Mouse (Mus musculus): ENCODE results near the gene Lif. TPM values are rescaled to one million over a fixed set of nuclear protein-coding genes. Genes with fewer than 3 reads are reported as not detected.
A peak's percentile ranks its signal among the peaks of the same experiment; 100 is the strongest.

The Lif gene
- polyA plus RNA-seq, 1 experiment from 2014 or later = 0.57 TPM

- Histone ChIP-seq H3K4me1 (ENCODE audit: insufficient read depth, low read depth, low read length) (peaks cover 17% of the 10 kb centered on the region; the same call in 1 of the 2 replicates), H3K27ac (ENCODE audit: low read length) (no peak overlapping the region), H3K4me3 (ENCODE audit: low read depth, low read length) (no peak overlapping the region), H3K4me2 (replicated peaks; ENCODE audit: low read depth, low read length) (no peak overlapping the region), H3K9ac (replicated peaks; ENCODE audit: low read depth) (no peak overlapping the region), H3K36me3 (ENCODE audit: insufficient read depth, low read length) (no peaks in the 10 kb centered on the region), H3K9me3 (ENCODE audit: low read length) (no peaks in the 10 kb centered on the region), H3K27me3 (replicated peaks; ENCODE audit: insufficient read depth, low read length) (no peaks in the 10 kb centered on the region)
- 46% methylated on average over 3 of the region's 3 CpGs for WGBS
- DNase-seq (ENCODE audit: low spot score) (peak; percentile 74), ATAC-seq (peak; percentile 68)
- TF ChIP-seq EP300 (IDR thresholded peaks at IDR 0.05) (no peak), CTCF (IDR thresholded peaks at IDR 0.05) (no peak)
These were observed 40.4 kb downstream of the Lif start for GRCm38 (mm10) chr11:4297753-4298152.

- no peak for TF ChIP-seq EP300 (IDR thresholded peaks at IDR 0.05)
- TF ChIP-seq CTCF (IDR thresholded peaks at IDR 0.05) = no peak
- WGBS = 25% methylated on average over 7 of the region's 7 CpGs
- no peak overlapping the region for H3K27ac ChIP-seq (ENCODE audit: low read length)
- no peaks in the 10 kb centered on the region for H3K36me3 ChIP-seq (ENCODE audit: insufficient read depth, low read length)
- no peak overlapping the region for H3K9ac ChIP-seq (replicated peaks; ENCODE audit: low read depth)
- no peaks in the 10 kb centered on the region for H3K27me3 ChIP-seq (replicated peaks; ENCODE audit: insufficient read depth, low read length)
- no peak overlapping the region for H3K4me2 ChIP-seq (replicated peaks; ENCODE audit: low read depth, low read length)
- no peak for DNase-seq (ENCODE audit: low spot score)
- ATAC-seq = no peak
- no peaks in the 10 kb centered on the region for H3K9me3 ChIP-seq (ENCODE audit: low read length)
- H3K4me1 ChIP-seq (ENCODE audit: insufficient read depth, low read depth, low read length) = peaks cover 17% of the 10 kb centered on the region; the same call in 1 of the 2 replicates
- no peak overlapping the region for H3K4me3 ChIP-seq (ENCODE audit: low read depth, low read length)
These were observed 41.3 kb downstream of the Lif start for GRCm38 (mm10) chr11:4298615-4299014.

GRCm38 (mm10) chr11:4299191-4299590 is 41.8 kb downstream of the Lif start:
- H3K4me1 ChIP-seq (ENCODE audit: insufficient read depth, low read depth, low read length) = peaks cover 17% of the 10 kb centered on the region; the same call in 1 of the 2 replicates
- DNase-seq (ENCODE audit: low spot score) = peak; percentile 51
- 0 out of 2 replicates have a peak, but pooled peaks have one; percentile 17 for ATAC-seq

GRCm38 (mm10) chr11:4299735-4300474 is 42.5 kb downstream of the Lif start:
- no peak overlapping the region for H3K4me2 ChIP-seq (replicated peaks; ENCODE audit: low read depth, low read length)
- no peak overlapping the region for H3K4me3 ChIP-seq (ENCODE audit: low read depth, low read length)
- H3K9me3 ChIP-seq (ENCODE audit: low read length) = no peaks in the 10 kb centered on the region
- no peak overlapping the region for H3K9ac ChIP-seq (replicated peaks; ENCODE audit: low read depth)
- TF ChIP-seq CTCF (IDR thresholded peaks at IDR 0.05) = no peak
- TF ChIP-seq EP300 (IDR thresholded peaks at IDR 0.05) = no peak
- H3K4me1 ChIP-seq (ENCODE audit: insufficient read depth, low read depth, low read length) = peaks cover 17% of the 10 kb centered on the region; the same call in 1 of the 2 replicates
- ATAC-seq (peak; percentile 54), DNase-seq (ENCODE audit: low spot score) (peak; percentile 74)
- no peak overlapping the region for H3K27ac ChIP-seq (ENCODE audit: low read length)
- no peaks in the 10 kb centered on the region for H3K36me3 ChIP-seq (ENCODE audit: insufficient read depth, low read length)
- WGBS = 49% methylated on average over 14 of the region's 14 CpGs
- no peaks in the 10 kb centered on the region for H3K27me3 ChIP-seq (replicated peaks; ENCODE audit: insufficient read depth, low read length)

More at GRCm38 (mm10) chr11:4299191-4299590, 41.8 kb downstream of the Lif start:
- Histone ChIP-seq H3K27me3 (replicated peaks; ENCODE audit: insufficient read depth, low read length) (no peaks in the 10 kb centered on the region), H3K27ac (ENCODE audit: low read length) (no peak overlapping the region), H3K9ac (replicated peaks; ENCODE audit: low read depth) (no peak overlapping the region), H3K4me2 (replicated peaks; ENCODE audit: low read depth, low read length) (no peak overlapping the region), H3K4me3 (ENCODE audit: low read depth, low read length) (no peak overlapping the region), H3K9me3 (ENCODE audit: low read length) (no peaks in the 10 kb centered on the region), H3K36me3 (ENCODE audit: insufficient read depth, low read length) (no peaks in the 10 kb centered on the region)
- 19% methylated on average over 12 of the region's 12 CpGs for WGBS
- TF ChIP-seq EP300 (IDR thresholded peaks at IDR 0.05) = peak; percentile 21; the same call in 1 of the 2 replicates
- no peak for TF ChIP-seq CTCF (IDR thresholded peaks at IDR 0.05)

- Histone ChIP-seq H3K4me1 (ENCODE audit: insufficient read depth, low read depth, low read length) (peaks cover 17% of the 10 kb centered on the region; the same call in 1 of the 2 replicates), H3K9ac (replicated peaks; ENCODE audit: low read depth) (no peak overlapping the region), H3K27me3 (replicated peaks; ENCODE audit: insufficient read depth, low read length) (no peaks in the 10 kb centered on the region), H3K36me3 (ENCODE audit: insufficient read depth, low read length) (no peaks in the 10 kb centered on the region), H3K4me2 (replicated peaks; ENCODE audit: low read depth, low read length) (no peak overlapping the region), H3K9me3 (ENCODE audit: low read length) (no peaks in the 10 kb centered on the region), H3K4me3 (ENCODE audit: low read depth, low read length) (no peak overlapping the region), H3K27ac (ENCODE audit: low read length) (no peak overlapping the region)
- TF ChIP-seq EP300 (IDR thresholded peaks at IDR 0.05) = no peak
- 67% methylated on average over 3 of the region's 3 CpGs for WGBS
- ATAC-seq (no peak), DNase-seq (ENCODE audit: low spot score) (no peak)
These were observed 43.3 kb downstream of the Lif start for GRCm38 (mm10) chr11:4300683-4301082.

- no peaks in the 10 kb centered on the region for H3K36me3 ChIP-seq (ENCODE audit: insufficient read depth, low read length)
- H3K9me3 ChIP-seq (ENCODE audit: low read length) = no peaks in the 10 kb centered on the region
- H3K27me3 ChIP-seq (replicated peaks; ENCODE audit: insufficient read depth, low read length) = no peaks in the 10 kb centered on the region
- DNase-seq (ENCODE audit: low spot score) (no peak), ATAC-seq (no peak)
- H3K9ac ChIP-seq (replicated peaks; ENCODE audit: low read depth) = no peak overlapping the region
- H3K4me3 ChIP-seq (ENCODE audit: low read depth, low read length) = no peak overlapping the region
- TF ChIP-seq CTCF (IDR thresholded peaks at IDR 0.05) (no peak), EP300 (IDR thresholded peaks at IDR 0.05) (no peak)
- H3K27ac ChIP-seq (ENCODE audit: low read length) = no peak overlapping the region
- 46% methylated on average over 5 of the region's 5 CpGs for WGBS
- H3K4me2 ChIP-seq (replicated peaks; ENCODE audit: low read depth, low read length) = no peak overlapping the region
- H3K4me1 ChIP-seq (ENCODE audit: insufficient read depth, low read depth, low read length) = peaks cover 17% of the 10 kb centered on the region; the same call in 1 of the 2 replicates
These were observed 45.1 kb downstream of the Lif start for GRCm38 (mm10) chr11:4302363-4302913.
